Mouse (Mus musculus): ENCODE results near the gene Kmt2d.

DNA sequence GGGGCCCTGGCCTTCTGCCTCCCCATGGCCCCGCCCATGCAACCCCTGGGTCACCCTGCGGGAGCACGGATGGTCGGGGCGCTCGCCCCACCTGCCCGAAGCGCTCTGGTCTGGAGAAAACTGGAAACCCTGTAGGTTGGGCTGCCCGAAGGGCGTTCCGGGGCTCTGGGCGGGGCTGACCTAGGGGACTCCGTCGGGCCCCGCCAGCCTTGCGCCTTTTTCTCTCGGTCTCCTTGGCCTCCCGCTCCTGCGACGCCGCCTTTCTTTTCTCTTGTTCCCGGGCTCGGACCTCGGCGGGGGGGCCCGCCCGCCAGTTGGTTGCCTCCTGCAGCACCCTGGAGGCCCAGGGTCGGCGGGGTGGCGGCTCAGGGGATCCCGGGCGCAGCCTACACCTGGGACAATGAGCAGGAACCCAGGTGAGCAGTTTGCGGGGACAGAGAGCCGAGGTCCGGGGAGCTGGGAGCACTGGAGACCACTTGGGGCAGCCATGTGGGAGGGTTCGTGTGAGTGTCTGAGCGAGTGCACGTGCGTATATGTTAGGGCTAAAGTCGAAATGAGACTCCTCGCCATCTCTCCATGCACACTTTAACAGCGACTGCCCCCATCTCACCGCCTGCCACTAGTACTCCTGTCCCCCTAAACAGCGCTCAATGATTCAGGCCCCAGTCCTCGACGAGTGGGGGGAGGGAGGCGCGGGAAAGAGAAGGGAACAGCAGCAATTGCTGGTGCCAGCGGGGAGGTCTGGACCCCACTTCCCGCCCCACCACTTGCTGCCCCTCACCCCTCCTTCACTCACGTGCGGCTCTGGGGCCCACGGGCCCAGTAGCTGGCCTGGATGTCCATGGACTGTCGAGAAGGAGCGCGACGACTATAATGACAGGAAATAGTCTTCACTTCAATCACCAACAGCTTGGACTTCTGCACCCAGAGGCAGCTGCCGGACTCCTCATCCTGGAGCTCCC lies 63.9 kb downstream of the Kmt2d start:
- TF ChIP-seq CTCF (IDR thresholded peaks at IDR 0.05; ENCODE audit: low read depth, low read length) (no peak), GATA1 (IDR thresholded peaks at IDR 0.05; ENCODE audit: borderline replicate concordance, low read length) (no peak), TAL1 (conservative IDR thresholded peaks at IDR 0.05; ENCODE audit: low read depth, low read length) (no peak), GATA2 (IDR thresholded peaks at IDR 0.05; ENCODE audit: borderline replicate concordance, low read depth, low read length) (no peak), POLR2AphosphoS5 (IDR thresholded peaks at IDR 0.05; ENCODE audit: insufficient replicate concordance, low read depth, low read length) (no peak)
